Mouse (Mus musculus) layer of hippocampus, postnatal 36 days (tissue): ENCODE data around the gene Trim37. TPM values are rescaled to one million over a fixed set of nuclear protein-coding genes. Genes with fewer than 3 reads are reported as not detected.

Experiments
- DNase-seq, 2 experiments: peaks; one replicate each; pipeline ENCODE4 v3.0.0; 2022
- total RNA-seq, 2 experiments: library from RNA; stranded (reverse); gene quantifications; 2 replicates each; pipeline ENCODE4 v1.2.3; 2021

Gene Trim37
- total RNA-seq = 100 to 1,000 TPM; 173 to 210 TPM

- peak; percentile 90 to 91 for DNase-seq
These were observed at the start of gene Trim37 for GRCm38 (mm10) chr11:87126824-87127816. Trim37 (plus strand) TSS chr11:87127077.

DNA sequence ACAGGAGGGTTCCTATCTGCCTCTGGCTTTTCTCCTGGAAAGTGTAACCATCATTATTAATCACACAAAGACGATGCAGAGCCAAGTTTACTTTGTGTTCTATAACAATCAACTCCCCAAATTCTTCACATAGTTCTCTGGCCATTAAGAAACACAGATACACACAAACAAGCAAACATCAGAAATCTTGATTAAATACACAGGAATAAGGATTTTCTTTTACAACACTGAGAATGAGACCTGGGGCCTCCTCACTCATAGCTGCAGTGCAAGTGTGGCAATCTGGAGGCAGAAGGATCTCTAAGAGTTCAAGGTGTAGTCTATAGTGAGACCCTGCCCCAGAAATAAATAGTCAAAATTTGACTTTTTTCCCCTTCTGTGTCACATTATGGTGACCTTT lies 43.2 kb upstream of the Trim37 start:
- no peak for DNase-seq

DNA sequence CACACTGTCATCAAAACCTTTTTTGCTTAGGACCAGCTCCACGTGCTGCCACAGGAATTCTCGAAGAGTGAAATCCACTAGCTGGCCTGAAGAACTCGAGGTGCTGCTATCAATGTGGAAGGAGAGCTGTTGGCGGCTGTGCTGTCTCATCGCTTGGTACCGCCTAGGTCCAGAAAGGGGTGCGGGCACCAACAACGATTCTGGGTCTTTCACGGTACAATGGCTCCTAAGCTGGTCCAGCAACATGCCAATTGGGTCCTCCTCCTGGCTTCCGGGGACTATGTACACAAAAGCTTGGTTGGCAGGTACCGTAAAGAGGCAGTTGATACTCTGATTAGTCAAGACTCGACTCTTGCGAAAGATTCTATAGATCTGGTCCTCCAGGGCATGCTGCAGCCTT lies 41.4 kb upstream of the Trim37 start:
- no peak for DNase-seq

DNA sequence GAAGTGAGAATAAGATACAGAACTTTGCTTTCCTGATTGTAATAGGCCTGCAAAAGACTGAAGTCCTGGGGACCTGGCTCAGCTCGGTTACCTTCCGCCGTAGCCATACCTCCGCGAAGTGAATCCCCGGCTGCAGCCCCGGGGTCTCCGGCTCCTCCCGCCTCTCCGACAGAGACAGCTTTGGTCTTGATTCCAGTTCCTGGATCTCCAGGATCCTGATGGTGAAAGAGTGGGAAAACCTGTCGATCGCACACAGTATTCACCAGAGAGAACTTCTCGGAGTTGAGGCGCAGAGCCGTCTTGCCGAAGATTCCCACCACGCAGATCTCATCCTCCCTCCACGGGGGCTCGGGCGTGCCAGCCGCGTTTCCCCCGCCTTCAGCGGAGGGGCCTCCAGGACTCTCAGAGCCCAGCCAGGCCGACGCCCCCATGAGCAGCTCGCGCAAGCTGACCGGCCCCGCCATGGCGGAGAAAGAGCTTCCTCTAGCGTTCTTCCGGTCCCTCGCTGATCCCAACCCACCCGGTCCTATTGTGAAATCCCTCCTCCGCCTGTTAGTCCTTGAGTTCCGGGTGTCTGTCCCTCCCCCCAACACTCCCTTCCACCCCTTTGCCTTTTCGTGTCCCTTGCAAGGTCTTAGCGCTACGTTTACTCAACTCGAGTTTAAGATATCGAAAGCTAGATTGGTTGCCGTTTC lies 40.4 kb upstream of the Trim37 start, which contains the start of gene Smg8:
TSS of gene Smg8 (minus strand) at position 485 of the 695 bp plus-strand sequence.
- DNase-seq = peak; percentile 76 to 79

DNA sequence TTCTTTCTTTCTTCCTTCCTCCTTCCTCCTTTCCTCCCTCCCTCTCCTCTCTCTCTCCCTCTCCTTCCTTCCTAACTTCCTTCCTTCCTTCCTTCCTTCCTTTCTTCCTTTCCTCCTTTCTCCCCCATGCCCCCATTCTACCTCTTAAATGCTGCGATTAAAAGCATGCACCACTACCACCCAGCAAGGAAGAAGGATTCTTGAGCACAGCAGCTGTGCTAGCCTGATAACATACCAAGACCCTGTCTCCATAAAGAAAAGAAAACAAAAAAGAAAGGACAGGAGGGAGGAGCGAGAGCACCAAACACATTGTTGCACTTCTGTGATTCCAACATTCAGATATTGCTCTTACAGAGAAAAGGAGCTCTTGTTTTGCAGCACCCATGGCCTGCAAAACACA lies 39.7 kb upstream of the Trim37 start:
- no peak for DNase-seq

DNA sequence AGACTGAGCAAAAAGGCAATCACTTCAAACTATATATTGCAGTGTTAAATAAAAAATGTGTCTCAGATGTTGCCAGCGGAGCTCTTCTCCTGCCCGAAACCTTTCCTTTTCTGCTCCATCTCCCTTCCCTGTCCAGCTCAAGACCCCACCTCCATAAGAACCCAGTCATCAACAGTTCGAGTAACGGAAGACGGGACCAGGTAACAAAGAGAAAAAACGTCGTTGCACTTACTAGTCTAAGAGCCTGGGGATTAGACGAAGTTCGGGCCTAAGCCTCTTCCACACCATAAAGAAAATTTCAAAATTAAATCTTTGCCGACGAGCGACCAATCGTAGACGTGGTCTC lies 18.5 kb upstream of the Trim37 start, which contains the start of gene Prr11:
TSS of gene Prr11 (minus strand) at position 300 of the 346 bp plus-strand sequence.
- DNase-seq = no peak

DNA sequence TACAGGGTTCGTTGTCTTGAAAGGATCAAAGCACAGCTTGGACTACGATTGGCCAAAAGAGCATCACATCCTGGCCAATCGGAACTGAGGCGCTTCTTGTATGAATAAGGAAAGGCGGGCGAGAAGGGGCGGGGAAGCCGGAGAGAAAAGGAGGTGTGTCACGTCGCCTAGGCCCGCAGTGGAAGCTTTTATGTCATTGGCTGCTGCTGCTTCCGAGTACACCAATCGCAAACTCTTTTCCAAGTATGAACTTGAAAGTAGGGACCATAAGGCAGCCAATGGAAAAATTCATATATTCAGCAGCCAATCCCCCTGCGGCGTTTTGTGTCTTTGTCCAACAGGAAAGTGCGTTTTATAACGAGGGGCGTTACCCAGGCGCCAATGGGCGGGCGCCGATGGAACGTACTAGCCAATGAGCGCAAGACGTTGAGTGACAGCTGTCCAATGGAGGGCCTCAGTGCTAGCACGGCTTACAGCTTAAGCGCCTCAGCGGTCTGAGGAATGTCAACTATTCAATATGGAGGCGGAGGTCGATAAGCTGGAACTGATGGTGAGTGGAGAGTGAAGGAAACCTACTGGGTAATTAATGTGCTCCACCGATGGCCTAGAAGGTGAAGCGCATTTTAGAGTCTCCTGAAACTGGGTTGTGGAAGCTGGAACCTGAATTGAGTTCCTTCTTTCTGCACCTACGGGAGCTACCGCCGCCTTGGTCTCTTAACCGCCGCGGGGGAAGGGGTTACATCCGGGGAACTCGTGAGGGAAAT lies 17.9 kb upstream of the Trim37 start, which contains the start of gene Ska2:
TSS of gene Ska2 (plus strand) at position 480 of the 764 bp plus-strand sequence.
- DNase-seq = peak; percentile 97 to 98

GRCm38 (mm10) chr11:87109519-87110171 lies 17.2 kb upstream of the Trim37 start:
- no peak for DNase-seq

GRCm38 (mm10) chr11:87110172-87110909 lies 16.5 kb upstream of the Trim37 start:
- DNase-seq = no peak

GRCm38 (mm10) chr11:87121864-87122263 lies 5.0 kb upstream of the Trim37 start:
- DNase-seq = no peak

- no peak for DNase-seq
These were observed 1.3 kb upstream of the Trim37 start for GRCm38 (mm10) chr11:87125562-87125961.

- no peak for DNase-seq
These were observed 525 bp upstream of the Trim37 start for GRCm38 (mm10) chr11:87126281-87126823.

GRCm38 (mm10) chr11:87136233-87136632 lies 9.4 kb downstream of the Trim37 start:
- DNase-seq = peak in 1 of 2 experiments; percentile 7

DNA sequence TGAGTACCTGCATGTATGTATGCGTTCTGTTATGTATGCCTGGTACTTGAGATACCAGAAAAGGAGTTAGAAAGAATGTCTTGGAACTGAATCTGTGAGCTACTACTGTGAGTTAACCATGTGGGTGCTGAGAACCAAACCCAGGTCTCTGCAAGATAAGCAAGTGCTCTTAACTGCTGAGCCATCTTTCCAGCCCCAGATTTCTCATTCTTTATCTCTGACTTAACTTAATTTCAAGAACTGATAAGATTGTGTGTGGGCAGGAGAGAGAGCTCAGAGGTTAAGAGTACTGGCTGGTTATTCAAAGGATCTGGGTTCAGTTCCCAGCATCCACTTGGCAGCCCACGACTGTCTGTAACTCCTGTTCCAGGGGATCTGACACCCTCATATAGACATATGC lies 31.1 kb downstream of the Trim37 start:
- DNase-seq = no peak

- no peak for DNase-seq
These were observed 35.8 kb downstream of the Trim37 start for GRCm38 (mm10) chr11:87162687-87163086.

DNA sequence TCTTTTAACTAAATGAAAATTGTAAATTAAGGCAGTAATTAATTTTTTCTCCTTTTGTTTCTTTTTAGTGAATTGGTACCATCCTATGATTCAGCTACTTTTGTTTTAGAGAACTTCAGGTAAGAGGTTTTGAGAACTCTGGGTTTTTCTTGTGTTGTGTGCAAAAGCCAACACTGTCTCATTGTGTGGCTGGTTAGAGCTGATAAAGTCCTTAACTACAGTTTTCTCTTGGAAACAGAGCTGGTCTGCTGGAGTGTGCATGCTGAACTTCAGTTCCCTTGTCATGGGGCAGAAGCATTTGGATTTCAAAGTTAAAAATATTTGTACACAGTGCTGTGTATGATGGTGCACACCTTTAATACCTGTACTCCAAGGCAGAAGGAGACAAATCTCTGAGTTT lies 36.9 kb downstream of the Trim37 start:
- DNase-seq = no peak

DNA sequence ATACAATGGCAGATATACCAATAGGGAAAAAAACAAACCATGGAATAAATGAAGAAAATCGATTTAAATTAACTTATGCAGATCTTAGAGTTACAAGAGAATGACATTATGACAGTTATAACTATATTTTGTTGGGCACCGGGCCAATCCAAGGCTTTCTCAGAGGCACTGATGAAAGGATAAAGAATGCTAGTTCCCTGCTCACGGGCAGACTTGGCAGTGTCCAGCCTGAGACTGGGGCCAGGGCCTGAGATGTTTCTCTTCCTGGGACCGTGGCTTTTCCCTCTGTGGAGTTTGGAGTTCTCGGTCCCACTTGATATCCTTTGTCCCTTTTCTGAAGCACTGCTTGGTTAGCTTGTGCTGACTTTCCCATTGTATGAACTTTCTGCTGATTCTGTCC lies 46.7 kb downstream of the Trim37 start:
- no peak for DNase-seq

DNA sequence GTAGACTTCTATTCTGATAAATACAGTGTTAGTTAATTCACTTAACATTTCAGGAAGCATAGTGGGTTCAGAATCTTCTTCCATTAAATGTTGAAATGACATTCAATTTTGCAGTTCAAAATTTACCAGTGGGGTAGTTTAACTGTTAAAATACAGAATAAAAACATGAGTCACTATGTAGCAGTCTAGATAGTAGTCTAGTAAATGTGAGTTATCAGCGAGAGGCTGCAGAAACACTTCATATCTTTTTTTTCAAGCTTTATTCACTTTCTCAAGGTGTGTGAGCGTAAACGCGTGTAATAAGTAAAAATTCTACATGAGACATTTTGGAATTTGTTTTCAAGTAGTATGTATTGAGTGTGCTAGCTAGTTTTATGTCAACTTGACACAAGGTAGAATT lies 48.2 kb downstream of the Trim37 start:
- no peak for DNase-seq

- no peak for DNase-seq
These were observed 85.4 kb downstream of the Trim37 start for GRCm38 (mm10) chr11:87212313-87212712.

DNA sequence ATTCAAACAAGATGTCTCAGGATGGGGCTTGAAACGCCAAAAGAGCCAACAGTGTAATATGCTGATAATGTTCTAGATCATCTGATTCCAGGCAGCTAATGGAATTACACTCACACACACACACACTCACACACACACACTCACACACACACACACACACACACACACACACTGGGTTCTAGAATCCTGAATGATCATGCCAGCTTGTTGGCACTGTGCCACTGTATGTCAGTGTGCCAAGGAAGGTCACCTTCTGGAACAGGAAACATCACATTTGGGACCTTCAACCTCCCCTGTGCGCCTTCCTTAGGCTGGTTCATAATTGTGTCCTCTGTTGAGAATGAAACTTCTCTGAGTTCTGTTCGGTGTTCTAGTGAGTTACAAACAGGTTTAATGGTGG lies 95.8 kb downstream of the Trim37 start:
- DNase-seq = no peak

DNA sequence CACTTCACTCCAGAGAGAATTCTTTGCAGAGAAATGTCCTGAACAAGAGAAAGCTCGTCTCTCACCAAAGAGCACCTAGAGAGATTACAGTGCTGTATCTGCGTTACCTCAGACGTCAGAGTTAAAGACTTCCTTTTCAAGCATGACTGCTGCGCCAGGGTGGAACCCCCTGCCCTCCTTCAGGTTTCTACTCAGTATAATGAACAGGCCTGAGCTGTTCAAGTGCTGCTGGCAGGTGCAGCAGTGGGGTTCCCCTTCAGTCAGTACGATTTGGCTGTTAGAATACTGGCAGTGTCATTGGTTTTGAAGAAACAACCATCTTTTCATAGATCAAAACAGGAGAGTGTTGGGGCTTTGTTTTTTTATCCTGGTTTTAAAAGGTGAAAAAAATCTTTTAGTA lies 100.2 kb downstream of the Trim37 start:
- no peak for DNase-seq
